Mouse (Mus musculus): Measurements from ENCODE around the gene Hist1h4h.
A peak's percentile ranks its signal among the peaks of the same experiment; 100 is the strongest.
"Not testable (repeated sequence)": the region's sequence is repeated elsewhere in the genome, so short reads cannot be mapped to it uniquely, and the experiment has no call there.

Gene Hist1h4h

DNA sequence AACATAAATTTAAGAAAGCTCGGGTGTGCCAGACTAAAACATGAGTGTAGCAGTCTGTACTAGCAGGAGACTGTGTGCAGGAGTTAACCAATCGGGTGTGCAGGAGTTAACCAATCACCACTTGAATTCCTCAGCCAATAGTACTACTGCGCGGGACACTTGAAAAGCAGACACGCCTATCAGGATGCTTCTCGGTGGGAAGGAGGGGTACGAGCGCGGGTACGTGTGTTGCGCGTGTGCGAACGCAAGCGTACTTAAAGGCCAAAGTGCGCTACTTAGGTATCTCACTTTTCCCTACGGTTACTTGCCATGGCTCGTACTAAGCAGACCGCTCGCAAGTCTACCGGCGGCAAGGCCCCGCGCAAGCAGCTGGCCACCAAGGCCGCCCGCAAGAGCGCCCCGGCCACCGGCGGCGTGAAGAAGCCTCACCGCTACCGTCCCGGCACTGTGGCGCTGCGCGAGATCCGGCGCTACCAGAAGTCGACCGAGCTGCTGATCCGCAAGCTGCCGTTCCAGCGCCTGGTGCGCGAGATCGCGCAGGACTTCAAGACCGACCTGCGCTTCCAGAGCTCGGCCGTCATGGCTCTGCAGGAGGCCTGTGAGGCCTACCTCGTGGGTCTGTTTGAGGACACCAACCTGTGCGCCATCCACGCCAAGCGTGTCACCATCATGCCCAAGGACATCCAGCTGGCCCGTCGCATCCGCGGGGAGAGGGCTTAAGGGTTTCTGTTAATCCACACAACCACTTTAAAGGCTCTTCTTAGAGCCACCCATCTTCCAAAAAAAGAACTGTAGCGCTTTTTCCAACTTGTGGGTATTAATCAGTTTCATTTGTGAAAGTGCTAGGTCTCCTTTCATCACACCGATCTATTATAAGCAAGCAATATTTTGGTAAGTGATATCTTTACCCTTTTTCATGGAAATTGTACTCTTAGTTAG, 4.6 kb downstream of the Hist1h4h start, which contains the start of gene Hist1h3g:
TSS of gene Hist1h3g (plus strand) at position 286 of the 939 bp plus-strand sequence.
- DNase-seq (ENCODE audit: low read depth, low spot score): peak; percentile 89

GRCm38 (mm10) chr13:23536076-23536822, 5.4 kb downstream of the Hist1h4h start:
- no peak for DNase-seq (ENCODE audit: low read depth, low spot score)

GRCm38 (mm10) chr13:23537006-23537710, 6.3 kb downstream of the Hist1h4h start:
- no peak for DNase-seq (ENCODE audit: low read depth, low spot score)

DNA sequence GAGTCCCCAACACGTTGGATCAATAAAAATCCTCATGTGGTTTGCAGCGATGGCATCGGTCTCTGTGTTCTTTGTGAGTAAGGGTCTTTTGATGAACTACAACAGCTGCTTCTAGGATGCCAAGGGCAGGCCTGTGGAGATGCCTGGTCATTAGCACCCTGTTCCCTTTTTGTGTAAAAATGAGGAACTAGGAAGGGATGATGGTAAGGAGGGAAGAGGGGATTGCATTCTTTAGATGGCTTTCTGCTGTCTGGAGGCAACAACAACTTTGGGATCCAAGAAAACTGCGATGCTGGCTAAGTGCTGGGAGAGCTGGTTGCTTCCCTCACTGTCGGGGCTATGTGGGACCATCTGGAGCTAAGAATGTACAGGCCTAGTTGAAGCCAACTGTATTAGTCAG, 7.4 kb downstream of the Hist1h4h start:
- DNase-seq (ENCODE audit: low read depth, low spot score): no peak

DNA sequence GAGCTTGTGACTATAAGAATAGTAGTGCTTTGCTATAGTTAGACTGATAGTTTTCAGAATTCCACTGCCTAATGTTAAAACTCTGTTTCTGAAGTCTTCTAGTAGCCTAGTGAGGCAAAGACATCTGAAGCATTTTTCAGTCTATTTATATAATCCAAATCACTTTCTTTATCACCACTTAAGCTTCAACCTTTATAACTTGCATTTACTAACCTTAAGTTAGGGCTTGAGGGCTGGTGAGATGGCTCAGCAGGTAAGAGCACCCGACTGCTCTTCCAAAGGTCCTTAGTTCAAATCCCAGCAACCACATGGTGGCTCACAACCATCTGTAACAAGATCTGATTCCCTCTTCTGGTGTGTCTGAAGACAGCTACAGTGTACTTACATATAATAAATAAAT, 9.0 kb downstream of the Hist1h4h start:
- DNase-seq (ENCODE audit: low read depth, low spot score): not testable (repeated sequence)

- DNase-seq (ENCODE audit: low read depth, low spot score): no peak
These were observed 10.6 kb downstream of the Hist1h4h start for GRCm38 (mm10) chr13:23541497-23541896.

DNA sequence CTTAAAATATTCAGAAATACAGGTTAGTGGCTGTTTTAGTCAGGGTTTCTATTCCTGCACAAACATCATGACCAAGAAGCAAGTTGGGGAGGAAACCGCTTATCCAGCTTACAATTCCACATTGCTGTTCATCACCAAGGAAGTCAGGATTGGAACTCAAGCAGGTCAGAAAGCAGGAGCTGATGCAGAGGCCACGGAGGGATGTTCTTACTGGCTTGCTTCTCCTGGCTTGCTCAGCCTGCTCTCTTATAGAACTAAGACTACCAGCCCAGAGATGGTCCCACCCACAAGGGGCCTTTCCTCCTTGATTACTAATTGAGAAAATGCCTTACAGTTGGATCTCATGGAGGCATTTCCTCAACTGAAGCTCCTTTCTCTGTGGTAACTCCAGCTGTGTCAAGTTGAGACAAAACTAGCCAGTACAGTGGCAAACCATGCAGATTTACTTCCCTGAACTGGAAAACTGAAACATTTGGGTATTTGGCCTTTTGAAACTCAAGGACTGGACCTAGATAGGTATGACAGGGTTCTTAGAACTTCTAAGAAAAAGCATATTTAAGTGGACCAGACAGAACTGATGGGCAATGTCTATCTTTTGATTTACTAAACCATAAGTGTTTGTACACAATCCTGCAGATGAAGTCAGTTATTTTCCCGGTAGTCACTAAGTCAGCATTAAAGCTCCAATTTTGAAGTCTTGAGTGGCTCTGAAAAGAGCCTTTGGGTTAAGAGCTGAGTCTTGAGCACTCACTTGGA, 11.6 kb downstream of the Hist1h4h start:
- not testable (repeated sequence) for DNase-seq (ENCODE audit: low read depth, low spot score)

GRCm38 (mm10) chr13:23542999-23543607, 12.3 kb downstream of the Hist1h4h start, which contains the start of gene Hist1h2bh:
TSS of gene Hist1h2bh (minus strand) at chr13:23543392.
- DNase-seq (ENCODE audit: low read depth, low spot score): peak; percentile 94

DNA sequence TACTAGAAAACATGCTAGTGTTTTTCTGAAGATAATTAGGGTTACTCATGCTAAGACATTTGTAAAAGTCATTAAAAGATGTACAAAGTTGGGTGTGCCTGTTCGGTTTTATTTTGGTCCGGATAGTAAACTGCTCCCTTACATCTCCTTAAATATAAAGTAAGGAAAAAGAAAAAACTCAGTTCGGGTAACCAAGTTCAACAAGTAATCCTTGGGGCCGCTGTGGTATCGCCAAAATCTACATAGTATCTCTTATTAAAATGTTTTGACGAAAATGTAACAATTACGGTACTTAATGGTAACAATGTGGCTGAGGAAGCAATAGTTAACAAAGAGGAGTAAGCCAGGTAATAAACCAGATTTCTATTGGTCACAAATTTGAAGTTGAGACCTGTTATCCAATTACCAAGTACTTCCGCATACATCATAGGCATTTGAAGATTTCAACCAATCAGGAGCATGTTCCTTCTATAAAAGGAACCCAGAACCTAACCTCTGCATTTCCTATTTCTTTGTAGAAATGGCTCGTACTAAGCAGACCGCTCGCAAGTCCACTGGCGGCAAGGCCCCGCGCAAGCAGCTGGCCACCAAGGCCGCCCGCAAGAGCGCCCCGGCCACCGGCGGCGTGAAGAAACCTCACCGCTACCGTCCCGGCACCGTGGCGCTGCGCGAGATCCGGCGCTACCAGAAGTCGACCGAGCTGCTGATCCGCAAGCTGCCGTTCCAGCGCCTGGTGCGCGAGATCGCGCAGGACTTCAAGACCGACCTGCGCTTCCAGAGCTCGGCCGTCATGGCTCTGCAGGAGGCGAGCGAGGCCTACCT, 13.3 kb downstream of the Hist1h4h start, which contains the start of gene Hist1h3f:
TSS of gene Hist1h3f (plus strand) at position 88 of the 822 bp plus-strand sequence.
- peak; percentile 94 for DNase-seq (ENCODE audit: low read depth, low spot score)

- DNase-seq (ENCODE audit: low read depth, low spot score): not testable (repeated sequence)
These were observed 13.9 kb downstream of the Hist1h4h start for GRCm38 (mm10) chr13:23544787-23545120.

DNA sequence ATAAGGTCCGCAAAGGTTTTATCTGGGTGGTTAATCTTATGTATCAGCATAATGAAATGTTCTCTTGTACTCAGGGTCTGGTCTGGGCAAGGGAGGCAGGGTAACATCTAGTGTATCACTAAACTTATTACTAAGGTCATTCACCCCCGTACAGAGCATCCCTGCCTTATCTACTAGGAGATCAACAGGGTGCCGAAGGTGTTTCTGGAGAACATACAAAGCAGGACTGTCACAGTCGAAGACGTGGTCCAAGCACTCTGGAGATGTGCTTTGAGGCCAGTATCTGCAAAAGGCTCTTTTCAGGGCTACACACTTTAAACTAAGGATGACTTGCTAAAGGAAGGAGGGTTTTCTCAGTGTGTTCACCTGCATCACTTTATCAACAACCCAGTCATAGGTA, 15.8 kb downstream of the Hist1h4h start:
- no peak for DNase-seq (ENCODE audit: low read depth, low spot score)

GRCm38 (mm10) chr13:23550761-23551145, 19.9 kb downstream of the Hist1h4h start:
- no peak for DNase-seq (ENCODE audit: low read depth, low spot score)

DNA sequence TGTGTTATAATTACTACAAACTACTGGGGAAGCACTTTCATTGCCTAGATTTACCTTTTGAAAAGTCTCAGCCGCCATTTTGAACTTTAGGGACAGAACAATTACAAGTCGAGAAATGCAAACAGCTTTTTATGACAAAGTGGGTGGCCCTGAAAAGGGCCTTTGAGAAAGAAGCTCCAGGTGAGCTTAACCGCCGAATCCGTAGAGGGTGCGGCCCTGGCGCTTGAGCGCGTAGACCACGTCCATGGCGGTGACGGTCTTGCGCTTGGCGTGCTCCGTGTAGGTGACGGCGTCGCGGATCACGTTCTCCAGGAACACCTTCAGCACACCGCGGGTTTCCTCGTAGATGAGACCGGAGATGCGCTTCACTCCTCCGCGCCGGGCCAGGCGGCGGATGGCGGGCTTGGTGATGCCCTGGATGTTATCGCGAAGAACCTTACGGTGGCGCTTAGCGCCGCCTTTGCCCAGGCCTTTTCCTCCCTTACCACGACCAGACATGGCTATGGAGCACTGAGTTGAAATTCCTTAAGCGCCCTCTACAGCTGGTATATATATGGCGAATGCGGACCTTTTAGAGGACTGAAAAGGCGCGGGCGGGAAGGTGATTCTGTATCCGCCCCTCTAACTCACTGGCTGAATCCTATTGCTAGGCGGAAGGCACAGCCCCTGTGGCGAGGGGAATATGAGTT, 20.4 kb downstream of the Hist1h4h start, which contains the start of gene Hist1h4f:
TSS of gene Hist1h4f (minus strand) at position 503 of the 689 bp plus-strand sequence.
- DNase-seq (ENCODE audit: low read depth, low spot score): peak; percentile 80

GRCm38 (mm10) chr13:23551931-23552914, 21.4 kb downstream of the Hist1h4h start:
- DNase-seq (ENCODE audit: low read depth, low spot score): no peak

- no peak for DNase-seq (ENCODE audit: low read depth, low spot score)
These were observed 22.1 kb downstream of the Hist1h4h start, which contains the start of gene Hist1h1d for GRCm38 (mm10) chr13:23552962-23553361. TSS of gene Hist1h1d (plus strand) at chr13:23553262.

DNA sequence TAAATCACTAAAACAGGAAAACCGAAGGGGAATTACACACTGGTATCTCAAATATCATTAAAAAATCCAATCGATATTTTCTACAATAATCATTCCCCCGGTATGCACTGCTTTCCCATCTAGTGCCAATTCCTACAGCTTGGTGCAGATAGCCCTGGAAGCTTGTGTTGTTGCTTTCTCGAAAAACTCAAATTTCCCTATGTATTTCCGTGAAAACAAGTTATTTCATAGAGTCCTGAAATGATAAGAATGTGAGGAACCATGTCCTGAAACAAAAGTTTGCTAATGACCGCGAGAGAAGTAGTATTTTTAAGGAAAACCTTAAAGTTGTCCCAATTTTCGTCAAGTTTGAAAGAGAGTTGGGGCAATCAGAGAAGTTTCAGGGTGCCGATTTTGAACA, 23.5 kb downstream of the Hist1h4h start:
- no peak for DNase-seq (ENCODE audit: low read depth, low spot score)
